Mouse (Mus musculus) MEL (cell line): ENCODE results near the gene Spry1. TPM values are rescaled to one million over a fixed set of nuclear protein-coding genes. Genes with fewer than 3 reads are reported as not detected.

Experiments used
- DNase-seq: peaks from one replicate; pipeline ENCODE4 v3.0.0; 2011; ENCODE audit warnings: low read depth, low spot score
- H3K27ac ChIP-seq: 2 replicates; pipeline ENCODE4 v1.5.1; 2012; ENCODE audit warnings: low read depth, mild to moderate bottlenecking, control low read depth, low read length, moderate library complexity; ENCODE audit not compliant: control insufficient read depth
- H3K27me3 ChIP-seq, 2 experiments: fragments of 150-350 bp in 1 of 2; sonication (generic) in 1 of 2; 2 replicates each; pipeline ENCODE4 v1.6.1; 2012; ENCODE audit warnings: low read length in 2 of 2, mild to moderate bottlenecking in 2 of 2, improper control_type of control experiment in 1 of 2, moderate library complexity in 1 of 2; ENCODE audit not compliant: insufficient read depth in 2 of 2, control insufficient read depth in 1 of 2
- H3K36me3 ChIP-seq, 2 experiments: 2 replicates each; pipeline ENCODE4 v1.6.1; 2012 to 2014; ENCODE audit warnings: low read length in 2 of 2, improper control_type of control experiment in 1 of 2, inconsistent platforms in 1 of 2, mild to moderate bottlenecking in 1 of 2; ENCODE audit not compliant: insufficient read depth in 2 of 2, control insufficient read depth in 1 of 2
- H3K4me1 ChIP-seq, 2 experiments: fragments of 150-350 bp in 1 of 2; sonication (generic) in 1 of 2; 2 replicates each; pipeline ENCODE4 v1.6.1; 2012; ENCODE audit warnings: low read length in 2 of 2, improper control_type of control experiment in 1 of 2, mild to moderate bottlenecking in 1 of 2; ENCODE audit not compliant: insufficient read depth in 2 of 2, control insufficient read depth in 1 of 2
- H3K4me3 ChIP-seq, 2 experiments: fragments of 150-350 bp in 1 of 2; sonication (generic) in 1 of 2; 2 replicates each; pipeline ENCODE4 v1.5.1; 2012; ENCODE audit warnings: low read depth in 2 of 2, low read length in 2 of 2, mild to moderate bottlenecking in 2 of 2, moderate library complexity in 2 of 2, control low read depth in 1 of 2, improper control_type of control experiment in 1 of 2; ENCODE audit not compliant: control insufficient read depth in 1 of 2, insufficient read depth in 1 of 2
- H3K79me2 ChIP-seq: 2 replicates; pipeline ENCODE4 v1.6.1; 2012; ENCODE audit warnings: mild to moderate bottlenecking, low read length, moderate library complexity; ENCODE audit not compliant: control insufficient read depth, poor library complexity, insufficient read depth
- H3K9ac ChIP-seq: 2 replicates; pipeline ENCODE4 v1.6.1; 2012; ENCODE audit warnings: low read depth, mild to moderate bottlenecking, control low read depth, low read length, moderate library complexity; ENCODE audit not compliant: control insufficient read depth, poor library complexity, severe bottlenecking
- H3K9me3 ChIP-seq: fragments of 150-350 bp; sonication (generic); replicated peaks from 2 replicates; pipeline ENCODE4 v1.6.1; 2012; ENCODE audit warnings: mild to moderate bottlenecking, low read length, improper control_type of control experiment, moderate library complexity; ENCODE audit not compliant: insufficient read depth
- CHD1 ChIP-seq: IDR thresholded peaks from 2 replicates; pipeline ENCODE4 v1.6.1; 2012; ENCODE audit warnings: low read depth, mild to moderate bottlenecking, inconsistent platforms, low read length, improper control_type of control experiment
- CHD2 ChIP-seq: IDR thresholded peaks from 2 replicates; pipeline ENCODE4 v1.6.1; 2011; ENCODE audit warnings: low read length, improper control_type of control experiment
- ELF1 ChIP-seq: IDR thresholded peaks from 2 replicates; pipeline ENCODE4 v1.6.1; 2014; ENCODE audit warnings: low read depth, mild to moderate bottlenecking, inconsistent platforms, low read length, improper control_type of control experiment, moderate library complexity
- ETS1 ChIP-seq: IDR thresholded peaks from 2 replicates; pipeline ENCODE4 v1.6.1; 2012; ENCODE audit warnings: low read depth, mild to moderate bottlenecking, inconsistent platforms, low read length, improper control_type of control experiment, moderate library complexity
- HCFC1 ChIP-seq: IDR thresholded peaks from 2 replicates; pipeline ENCODE4 v1.6.1; 2012; ENCODE audit warnings: low read depth, mild to moderate bottlenecking, inconsistent platforms, low read length, improper control_type of control experiment, moderate library complexity
- MAFK ChIP-seq: IDR thresholded peaks from 2 replicates; pipeline ENCODE4 v1.6.1; 2011; ENCODE audit warnings: low read depth, mild to moderate bottlenecking, low read length, improper control_type of control experiment, borderline replicate concordance
- MAX ChIP-seq: IDR thresholded peaks from 2 replicates; pipeline ENCODE4 v1.6.1; 2011; ENCODE audit warnings: low read length, improper control_type of control experiment
- MAZ ChIP-seq: IDR thresholded peaks from 2 replicates; pipeline ENCODE4 v1.6.1; 2012; ENCODE audit warnings: low read depth, mild to moderate bottlenecking, inconsistent platforms, low read length, improper control_type of control experiment
- MXI1 ChIP-seq: IDR thresholded peaks from 2 replicates; pipeline ENCODE4 v1.6.1; 2011; ENCODE audit warnings: mild to moderate bottlenecking, low read depth, low read length, improper control_type of control experiment
- NRF1 ChIP-seq: IDR thresholded peaks from 2 replicates; pipeline ENCODE4 v1.6.1; 2014; ENCODE audit warnings: low read depth, mild to moderate bottlenecking, inconsistent platforms, low read length, improper control_type of control experiment, moderate library complexity; ENCODE audit not compliant: poor library complexity, insufficient read depth, severe bottlenecking
- RAD21 ChIP-seq: IDR thresholded peaks from 2 replicates; pipeline ENCODE4 v1.6.1; 2011; ENCODE audit warnings: mild to moderate bottlenecking, low read depth, low read length, improper control_type of control experiment
- RCOR1 ChIP-seq: IDR thresholded peaks from 2 replicates; pipeline ENCODE4 v1.6.1; 2012; ENCODE audit warnings: low read depth, mild to moderate bottlenecking, inconsistent platforms, low read length, improper control_type of control experiment
- SIN3A ChIP-seq: IDR thresholded peaks from 2 replicates; pipeline ENCODE4 v1.6.1; 2012; ENCODE audit warnings: low read length, improper control_type of control experiment, inconsistent platforms
- SMC3 ChIP-seq: IDR thresholded peaks from 2 replicates; pipeline ENCODE4 v1.6.1; 2011; ENCODE audit warnings: low read depth, low read length, improper control_type of control experiment
- TCF12 ChIP-seq: IDR thresholded peaks from 2 replicates; pipeline ENCODE4 v1.6.1; 2014; ENCODE audit warnings: low read depth, mild to moderate bottlenecking, inconsistent platforms, low read length, improper control_type of control experiment, moderate library complexity
- UBTF ChIP-seq: IDR thresholded peaks from 2 replicates; pipeline ENCODE4 v1.6.1; 2012; ENCODE audit warnings: low read depth, mild to moderate bottlenecking, inconsistent platforms, low read length, improper control_type of control experiment, moderate library complexity, borderline replicate concordance; ENCODE audit not compliant: insufficient read depth
- USF1 ChIP-seq: IDR thresholded peaks from 2 replicates; pipeline ENCODE4 v1.6.1; 2014; ENCODE audit warnings: low read depth, mild to moderate bottlenecking, inconsistent platforms, low read length, improper control_type of control experiment, moderate library complexity
- USF2 ChIP-seq, 2 experiments: IDR thresholded peaks; 2 replicates each; pipeline ENCODE4 v1.6.1; 2011 to 2012; ENCODE audit warnings: improper control_type of control experiment in 2 of 2, low read length in 2 of 2, borderline replicate concordance in 1 of 2, inconsistent platforms in 1 of 2, low read depth in 1 of 2, mild to moderate bottlenecking in 1 of 2; ENCODE audit not compliant: insufficient read depth in 1 of 2
- ZC3H11A ChIP-seq: IDR thresholded peaks from 2 replicates; pipeline ENCODE4 v1.6.1; 2012; ENCODE audit warnings: low read depth, mild to moderate bottlenecking, inconsistent platforms, low read length, improper control_type of control experiment
- ZKSCAN1 ChIP-seq: IDR thresholded peaks from 2 replicates; pipeline ENCODE4 v1.6.1; 2012; ENCODE audit warnings: low read depth, mild to moderate bottlenecking, inconsistent platforms, low read length, improper control_type of control experiment, moderate library complexity
- ZMIZ1 ChIP-seq: IDR thresholded peaks from 2 replicates; pipeline ENCODE4 v1.6.1; 2012; ENCODE audit warnings: low read depth, mild to moderate bottlenecking, inconsistent platforms, low read length, improper control_type of control experiment, moderate library complexity
- ZNF384 ChIP-seq: IDR thresholded peaks from 2 replicates; pipeline ENCODE4 v1.6.1; 2012; ENCODE audit warnings: low read depth, mild to moderate bottlenecking, inconsistent platforms, low read length, improper control_type of control experiment
- polyA plus RNA-seq, 2 experiments: library from polyadenylated mRNA; stranded (reverse) in 1 of 2; unstranded in 1 of 2; fragments of >175 nt in 1 of 2; fragments of >200 nt in 1 of 2; gene quantifications; 2 replicates each; pipeline versions ENCODE4 v1.2.1 to v1.2.4; 2012; ENCODE audit warnings: low replicate concordance in 2 of 2, low read depth in 1 of 2; ENCODE audit not compliant: insufficient read length in 2 of 2, insufficient read depth in 1 of 2, missing spikeins in 1 of 2
- total RNA-seq: library from RNA; depleted of rRNA; stranded (reverse); fragments of 300-350 nt; gene quantifications from 2 replicates; pipeline ENCODE4 v1.2.3, GENCODE M21; 2012

The Spry1 gene
- total and polyA plus RNA-seq, 3 experiments = 0.31 TPM; not detected in 2

- Histone ChIP-seq H3K27ac (no peak overlapping the region), H3K4me3 (no peak overlapping the region)
Observed at GRCm38 (mm10) chr3:37632246-37632645, 7.5 kb upstream of the Spry1 start.

GRCm38 (mm10) chr3:37632751-37633150 is 7.0 kb upstream of the Spry1 start:
- H3K4me1 ChIP-seq = no peaks in the 10 kb centered on the region; a peak in 1 of 4 replicates
- TF ChIP-seq MXI1 (no peak), MAX (no peak), ZKSCAN1 (no peak), UBTF (no peak), CHD1 (no peak), ZC3H11A (no peak), USF2 (IDR thresholded peaks at IDR 0.05; ENCODE audit: borderline replicate concordance in 1 of 2, insufficient read depth in 1 of 2, low read depth in 1 of 2, low read length in 2 of 2) (no peak), RCOR1 (no peak)
- TF ChIP-seq, all 39 proteins: peak for 0
- Histone ChIP-seq H3K9ac (no peak overlapping the region), H3K27me3 (peaks cover 0 to 2% of the 10 kb centered on the region in 2 experiments; a peak in 2 of 4 replicates), H3K27ac (no peak overlapping the region), H3K4me3 (no peak overlapping the region), H3K79me2 (no peaks in the 10 kb centered on the region), H3K36me3 (no peaks in the 10 kb centered on the region), H3K9me3 (no peaks in the 10 kb centered on the region)
- DNase-seq = no peak

More at GRCm38 (mm10) chr3:37632246-37632645, 7.5 kb upstream of the Spry1 start:
- Histone ChIP-seq H3K79me2 (no peaks in the 10 kb centered on the region), H3K27me3 (peaks cover 0 to under 1% of the 10 kb centered on the region in 2 experiments; a peak in 2 of 4 replicates), H3K4me1 (no peaks in the 10 kb centered on the region; a peak in 1 of 4 replicates), H3K36me3 (no peaks in the 10 kb centered on the region), H3K9me3 (no peaks in the 10 kb centered on the region)
- TF ChIP-seq ELF1 (no peak), TCF12 (no peak), CHD2 (no peak), HCFC1 (no peak), MAZ (no peak), ETS1 (no peak), MAX (no peak), USF1 (no peak), USF2 (IDR thresholded peaks at IDR 0.05; ENCODE audit: borderline replicate concordance in 1 of 2, insufficient read depth in 1 of 2, low read depth in 1 of 2, low read length in 2 of 2) (no peak), RAD21 (no peak), SMC3 (no peak), NRF1 (no peak), ZNF384 (no peak), SIN3A (no peak), ZMIZ1 (no peak), UBTF (no peak), MAFK (no peak)
- TF ChIP-seq, all 39 proteins: peak for 0
- DNase-seq = no peak
- no peak overlapping the region for H3K9ac ChIP-seq
